Mouse (Mus musculus) layer of hippocampus, adult 11-12 months (tissue): ENCODE measurements around the gene Rpl11.
"Not testable (repeated sequence)": the region's sequence is repeated elsewhere in the genome, so short reads cannot be mapped to it uniquely, and the experiment has no call there.

Experiments used
- DNase-seq: peaks from one replicate; pipeline ENCODE4 v3.0.0; 2022; ENCODE audit warnings: low spot score

Rpl11 gene

DNA sequence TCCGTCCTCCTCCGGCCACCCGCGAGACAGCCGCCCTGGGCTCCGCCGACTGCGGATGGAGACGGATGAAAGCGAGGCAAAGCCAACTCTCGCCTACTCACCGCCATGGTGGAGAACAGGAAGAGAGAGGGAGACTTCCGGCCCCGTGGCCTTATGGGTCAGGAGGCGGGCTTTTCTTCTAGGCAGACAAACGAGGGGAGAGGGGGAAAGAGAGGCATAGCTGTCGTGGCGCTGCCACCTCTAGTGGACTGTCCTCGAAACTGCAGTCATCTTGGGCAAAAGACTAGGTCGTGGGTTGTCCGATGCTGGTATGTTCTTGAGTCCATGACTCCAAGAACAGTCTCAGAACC lies at the start of gene Rpl11:
TSS of gene Rpl11 (minus strand) at position 182 of the 350 bp plus-strand sequence.
- peak; percentile 93 for DNase-seq

DNA sequence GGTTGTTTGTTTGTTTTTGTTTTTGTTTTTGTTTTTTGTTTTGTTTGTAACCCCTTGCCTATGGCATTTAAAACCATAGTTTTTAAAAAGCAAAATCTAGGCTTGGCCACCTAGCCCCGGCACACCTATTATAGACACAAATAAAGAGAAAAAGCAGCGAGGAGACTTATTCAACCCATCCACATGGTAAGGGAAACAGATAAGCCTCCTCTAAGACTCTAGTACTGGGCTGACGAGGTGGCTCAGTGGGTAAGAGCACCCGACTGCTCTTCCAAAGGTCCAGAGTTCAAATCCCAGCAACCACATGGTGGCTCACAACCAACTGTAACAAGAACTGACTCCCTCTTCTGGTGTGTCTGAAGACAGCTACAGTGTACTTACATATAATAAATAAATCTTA lies 48.5 kb upstream of the Rpl11 start:
- DNase-seq: not testable (repeated sequence)

DNA sequence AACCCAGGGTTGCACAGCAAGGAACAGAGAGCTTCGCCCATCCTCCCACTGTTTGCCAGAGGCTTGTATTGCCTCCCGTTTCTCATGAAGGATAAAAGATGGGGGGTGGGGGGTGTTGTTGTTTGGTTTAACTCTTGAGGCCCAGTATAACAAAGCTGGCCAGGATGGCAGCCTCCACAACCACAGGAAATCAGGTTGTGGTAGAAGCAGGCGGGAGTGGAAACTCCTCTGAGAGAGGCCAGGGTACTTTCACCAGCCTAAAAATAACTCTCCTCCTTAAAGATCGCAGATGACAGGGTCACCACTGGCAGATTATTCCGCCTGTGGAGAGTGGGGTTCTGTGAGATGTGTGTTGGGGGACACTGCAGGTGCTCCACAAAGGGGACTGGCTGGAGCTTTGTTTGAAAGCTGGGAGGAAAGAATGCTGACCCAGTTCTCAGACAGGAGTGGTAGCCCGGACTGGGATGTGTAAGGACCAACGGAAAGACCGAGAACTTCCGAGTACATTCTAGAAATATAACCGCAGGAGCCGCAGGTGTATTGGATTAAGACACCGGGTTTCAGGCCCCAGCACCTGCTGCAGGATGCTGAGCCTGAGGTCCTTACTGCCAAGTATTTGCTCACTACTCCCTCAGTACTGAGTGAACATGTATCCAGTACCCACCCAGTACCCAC lies 47.3 kb upstream of the Rpl11 start:
- DNase-seq: no peak

DNA sequence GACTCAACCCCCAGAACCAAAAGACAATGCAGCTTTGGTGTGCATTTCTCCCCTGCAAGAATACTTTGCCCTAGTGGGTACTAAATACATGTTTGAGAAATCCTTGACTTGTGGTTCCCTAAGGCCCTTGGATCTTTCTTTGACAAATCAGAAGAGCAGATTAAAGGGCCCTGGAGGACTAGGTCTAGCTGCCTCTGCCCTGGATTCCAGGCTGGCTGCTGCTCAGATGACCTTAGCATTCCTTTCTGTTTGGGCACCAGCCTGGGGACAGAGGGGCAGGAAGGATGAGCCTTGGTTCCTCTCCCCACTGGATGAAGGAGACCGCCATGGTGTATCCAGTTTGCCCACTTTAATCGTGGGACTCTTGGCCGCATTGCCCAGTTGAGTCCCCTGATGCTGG lies 45.2 kb upstream of the Rpl11 start:
- DNase-seq: no peak

DNA sequence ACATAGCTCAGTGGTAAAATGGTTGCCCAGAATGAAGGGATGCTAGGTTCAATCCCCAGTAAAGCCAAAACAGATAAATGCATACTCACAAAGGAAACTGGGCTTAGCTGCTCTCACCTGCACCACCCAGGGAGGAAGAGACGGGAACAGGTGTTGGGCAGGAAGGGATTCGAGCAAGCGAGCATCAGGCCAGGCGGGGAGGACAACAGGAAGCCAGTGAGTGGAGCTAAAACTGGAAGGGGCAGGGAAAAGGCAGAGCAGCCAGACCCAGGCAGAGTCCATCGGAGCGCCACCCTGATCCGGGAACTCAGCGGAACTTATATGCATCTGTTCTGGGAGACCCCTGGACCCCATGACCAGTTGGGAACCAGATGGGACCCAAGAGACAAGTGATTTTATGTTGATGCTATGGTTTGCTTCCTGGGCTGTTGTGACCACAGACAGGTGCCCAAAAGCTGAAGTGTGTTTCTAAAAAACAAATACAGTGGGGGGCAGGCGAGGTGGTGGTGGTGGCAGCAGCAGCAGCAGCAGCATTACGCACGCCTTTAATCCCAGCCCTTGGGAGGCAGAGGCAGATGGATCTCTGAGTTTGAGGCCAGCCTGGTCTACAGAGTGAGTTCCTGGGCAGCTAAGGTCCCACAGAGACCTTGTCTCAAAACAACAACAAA lies 43.4 kb upstream of the Rpl11 start:
- no peak for DNase-seq

DNA sequence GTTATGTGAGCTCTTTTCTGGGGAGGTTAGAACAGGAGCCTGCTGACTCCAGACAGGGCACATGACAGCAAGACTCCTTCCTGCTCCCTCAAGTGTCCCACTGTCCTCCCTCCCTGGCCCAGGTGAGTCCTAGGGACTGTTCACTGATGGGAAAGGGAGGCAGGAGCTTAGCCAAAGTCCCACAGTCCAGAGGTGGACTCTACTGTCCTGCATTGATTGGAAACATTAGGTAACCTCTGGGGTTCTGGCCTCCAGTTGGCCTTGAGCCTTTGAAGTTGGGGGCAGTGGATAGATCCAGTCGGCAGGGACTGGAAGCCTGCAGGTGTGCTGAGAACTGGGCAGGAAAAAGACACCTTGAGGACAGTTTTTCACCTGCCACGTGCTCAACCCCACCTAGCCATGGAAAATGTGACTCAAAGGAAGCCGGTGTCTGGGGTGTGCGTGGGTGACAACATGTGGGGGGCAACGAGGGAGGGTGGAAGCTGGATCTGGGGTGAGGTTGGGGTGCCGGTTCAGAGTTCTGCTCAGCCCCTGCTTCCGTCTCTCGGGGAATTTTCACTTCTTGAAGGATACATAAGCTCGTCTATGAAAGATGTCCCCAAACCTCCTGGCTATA lies 42.4 kb upstream of the Rpl11 start:
- no peak for DNase-seq

DNA sequence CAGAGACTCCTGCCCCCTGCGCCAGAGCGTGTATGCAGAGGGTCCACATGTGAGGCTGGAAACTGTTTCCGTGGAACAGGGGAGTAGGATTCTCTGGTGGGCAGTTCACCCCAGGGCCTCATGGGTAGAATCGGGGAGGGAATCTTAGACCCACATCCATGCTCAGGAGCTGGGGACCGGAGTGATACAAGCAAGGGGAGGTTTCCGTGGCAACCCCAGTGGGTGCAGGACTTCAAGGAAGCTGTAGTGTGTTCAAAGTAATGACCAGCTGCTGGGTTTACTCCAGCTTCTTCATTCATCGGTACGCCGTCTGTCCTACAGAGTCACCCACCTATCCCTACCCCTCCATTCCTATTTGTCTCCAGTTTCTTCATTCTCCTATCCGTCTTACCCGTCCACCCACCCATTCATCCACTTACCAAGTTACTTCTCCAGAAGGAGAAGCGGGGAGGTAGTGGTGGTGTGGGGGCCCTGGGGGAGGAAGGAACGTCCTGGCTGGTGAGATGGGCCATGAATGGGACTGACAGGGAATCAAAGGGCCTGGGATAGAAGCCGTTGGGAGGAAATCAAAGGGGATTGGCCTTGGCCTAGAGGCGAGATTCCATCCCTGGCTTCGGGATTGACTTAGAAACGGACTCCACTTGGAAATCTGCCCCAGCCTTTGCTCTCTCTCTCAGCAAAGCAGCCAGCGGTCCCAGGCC lies 41.4 kb upstream of the Rpl11 start:
- DNase-seq: peak; percentile 25

DNA sequence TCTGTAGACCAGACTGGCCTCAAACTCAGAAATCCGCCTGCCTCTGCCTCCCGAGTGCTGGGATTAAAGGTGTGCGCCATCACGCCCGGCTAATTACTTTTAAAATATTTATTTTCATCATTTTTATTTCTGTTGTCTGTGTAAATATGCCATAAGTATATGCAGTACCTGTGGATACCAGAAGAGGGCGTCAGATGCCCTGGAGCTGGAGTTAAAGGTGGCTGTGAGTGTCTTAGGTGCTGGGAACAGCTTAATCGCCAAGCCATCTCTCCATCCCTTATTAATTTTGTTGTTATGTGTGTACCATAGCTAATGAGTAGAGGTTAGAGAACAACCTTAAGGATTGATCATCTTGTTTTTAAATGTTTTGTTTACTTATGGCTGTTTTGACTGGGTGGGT lies 39.3 kb upstream of the Rpl11 start:
- no peak for DNase-seq

DNA sequence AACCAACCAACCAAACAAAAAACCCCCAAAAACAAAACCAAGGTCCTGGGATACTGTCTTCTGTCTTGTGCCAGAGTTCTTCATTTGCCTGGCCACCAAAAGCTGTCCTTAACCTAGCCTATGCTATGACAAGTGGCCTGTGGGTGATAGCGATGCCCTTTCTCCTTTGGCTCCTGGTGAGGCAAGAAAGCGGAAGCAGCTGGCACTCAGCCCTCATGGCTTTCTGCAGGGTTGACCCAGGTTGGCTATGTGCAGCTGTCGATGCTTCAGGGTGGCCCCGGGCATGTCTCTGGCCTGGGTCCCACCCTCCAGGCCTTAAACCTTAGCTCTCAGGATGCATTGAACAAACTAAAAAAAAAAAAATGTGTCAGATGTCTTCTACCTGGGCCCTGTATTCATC lies 38.1 kb upstream of the Rpl11 start:
- no peak for DNase-seq

DNA sequence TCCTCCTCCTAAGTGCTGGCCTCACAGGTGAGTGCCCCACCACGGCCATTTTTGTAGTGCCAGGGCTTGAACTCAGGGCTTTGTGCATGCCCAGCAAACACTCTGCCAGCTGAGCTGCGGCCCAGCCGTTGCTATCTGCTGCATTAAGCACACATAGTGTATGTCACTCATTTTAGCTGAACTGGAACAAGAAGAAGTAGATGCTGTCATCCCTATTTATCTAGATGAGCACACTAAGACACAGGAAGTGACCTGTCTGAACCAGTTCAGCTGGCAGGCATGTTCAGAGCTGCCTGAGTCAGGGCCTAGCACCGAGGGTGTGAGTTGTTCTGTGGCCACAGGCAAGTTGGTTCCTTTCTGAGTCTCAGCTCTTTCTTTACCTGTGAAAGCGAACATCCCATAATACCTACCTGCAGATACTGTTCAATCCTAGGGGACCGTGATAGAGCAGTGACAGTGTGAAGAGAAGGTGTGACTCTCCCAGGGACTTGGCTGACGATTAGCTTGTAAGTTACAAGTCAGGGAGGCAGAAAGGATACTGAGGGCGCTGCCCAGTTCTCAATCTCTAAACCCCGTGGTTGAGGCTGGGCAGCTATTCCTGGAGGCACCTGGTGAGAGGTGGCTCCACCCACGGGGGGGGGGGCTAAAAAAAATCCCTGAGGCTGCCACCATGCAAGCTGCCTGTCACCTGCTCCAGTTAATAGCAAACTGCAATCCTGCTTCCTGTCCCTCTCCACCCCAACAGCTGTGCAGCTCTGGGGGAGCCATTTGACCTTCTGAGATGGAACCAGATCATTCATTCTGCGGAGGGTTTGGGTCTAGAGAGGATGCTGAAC lies 36.7 kb upstream of the Rpl11 start:
- DNase-seq: no peak

DNA sequence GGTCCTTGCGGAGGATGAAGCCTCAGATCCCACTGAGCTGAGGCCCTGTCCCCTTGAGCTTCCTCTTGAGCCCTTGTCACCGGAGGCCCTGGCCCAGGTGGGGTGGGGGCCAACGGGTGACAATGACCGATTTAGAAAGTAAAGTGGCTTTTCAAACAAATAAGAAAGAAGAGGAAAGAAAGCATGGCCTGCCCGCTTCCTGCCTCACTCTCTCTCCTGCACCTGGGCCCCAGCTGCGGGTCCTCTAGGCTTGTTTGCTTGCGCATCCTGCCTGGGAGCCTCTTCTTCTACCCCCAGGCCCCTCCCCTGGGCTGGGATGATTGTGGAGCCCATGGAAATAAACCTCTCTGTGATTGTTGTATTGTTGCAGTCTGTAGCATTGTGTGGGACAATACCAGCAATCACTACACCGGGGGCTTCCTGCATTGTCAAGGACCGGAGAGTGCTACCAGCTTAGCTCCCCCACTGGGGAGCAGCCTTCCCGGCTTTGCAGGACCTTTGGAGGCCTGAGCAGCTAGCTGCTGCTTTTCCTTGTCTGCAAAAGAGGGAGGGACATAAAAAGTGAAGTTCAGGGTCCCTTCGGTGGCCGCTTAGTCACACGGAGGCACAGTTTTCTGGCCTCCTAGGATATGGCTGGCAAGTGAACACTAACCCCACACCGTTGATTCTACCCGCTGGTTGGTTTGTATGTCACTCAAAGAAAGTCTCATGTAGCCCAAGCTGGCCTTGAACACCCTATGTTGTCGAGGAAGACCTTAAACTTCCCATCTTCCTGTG lies 35.9 kb upstream of the Rpl11 start:
- no peak for DNase-seq

DNA sequence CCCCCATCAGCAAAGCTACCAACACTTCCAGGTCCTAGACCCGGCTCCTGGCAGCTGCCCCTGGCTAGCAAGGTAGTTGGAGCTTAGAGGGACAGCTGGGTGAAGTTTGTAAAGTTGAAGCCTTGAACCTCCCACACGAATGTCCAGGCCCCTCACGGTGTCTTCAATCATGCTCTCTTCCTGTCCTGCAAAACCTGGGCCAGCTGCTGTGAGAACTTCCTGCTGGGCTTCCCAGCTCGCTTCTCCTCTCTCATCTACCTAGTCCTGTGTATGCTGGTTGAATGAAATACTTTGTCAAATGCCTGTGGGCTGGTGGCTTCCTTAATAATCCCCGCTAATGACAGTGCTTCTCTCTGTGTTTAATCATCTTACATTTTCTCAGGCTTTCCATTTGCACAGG lies 35.1 kb upstream of the Rpl11 start:
- DNase-seq: no peak

DNA sequence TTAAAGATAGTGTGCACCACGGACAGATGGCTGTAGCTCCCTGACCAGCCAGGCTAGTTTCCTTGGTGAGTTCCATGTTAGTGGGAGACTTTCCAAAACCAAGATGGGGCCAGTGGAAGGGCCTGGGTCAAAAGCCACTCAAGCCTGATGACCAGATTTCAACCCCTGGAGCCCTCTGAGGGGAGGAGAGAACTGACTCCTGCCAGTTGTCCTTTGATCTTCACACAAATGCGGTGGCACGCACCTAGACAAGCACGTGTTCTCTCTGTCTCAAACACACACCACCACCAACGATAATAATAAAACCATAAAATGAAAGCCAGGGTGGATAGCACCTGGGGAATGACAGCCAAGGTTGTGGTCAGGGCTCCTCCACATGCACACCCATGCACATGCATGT lies 34.0 kb upstream of the Rpl11 start:
- DNase-seq: no peak

DNA sequence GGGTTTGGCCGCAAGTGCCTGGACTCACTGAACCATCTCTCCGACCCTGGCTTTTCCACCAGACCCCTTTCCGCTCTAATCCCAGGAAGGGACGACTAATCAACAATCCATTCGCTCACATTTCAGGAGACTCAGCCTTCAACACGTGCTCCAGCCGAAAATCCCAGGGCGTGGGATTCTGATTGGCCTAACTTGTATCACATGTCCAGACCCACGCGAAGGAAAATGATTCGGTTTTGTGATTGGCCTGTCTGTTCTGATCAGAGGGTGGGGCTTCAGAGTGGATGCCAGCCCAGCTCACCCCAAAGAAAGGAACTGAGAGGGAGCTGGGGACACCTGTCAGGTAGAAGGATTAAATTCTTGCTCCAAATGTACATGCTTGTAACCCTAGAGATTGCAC lies 31.6 kb upstream of the Rpl11 start:
- no peak for DNase-seq

DNA sequence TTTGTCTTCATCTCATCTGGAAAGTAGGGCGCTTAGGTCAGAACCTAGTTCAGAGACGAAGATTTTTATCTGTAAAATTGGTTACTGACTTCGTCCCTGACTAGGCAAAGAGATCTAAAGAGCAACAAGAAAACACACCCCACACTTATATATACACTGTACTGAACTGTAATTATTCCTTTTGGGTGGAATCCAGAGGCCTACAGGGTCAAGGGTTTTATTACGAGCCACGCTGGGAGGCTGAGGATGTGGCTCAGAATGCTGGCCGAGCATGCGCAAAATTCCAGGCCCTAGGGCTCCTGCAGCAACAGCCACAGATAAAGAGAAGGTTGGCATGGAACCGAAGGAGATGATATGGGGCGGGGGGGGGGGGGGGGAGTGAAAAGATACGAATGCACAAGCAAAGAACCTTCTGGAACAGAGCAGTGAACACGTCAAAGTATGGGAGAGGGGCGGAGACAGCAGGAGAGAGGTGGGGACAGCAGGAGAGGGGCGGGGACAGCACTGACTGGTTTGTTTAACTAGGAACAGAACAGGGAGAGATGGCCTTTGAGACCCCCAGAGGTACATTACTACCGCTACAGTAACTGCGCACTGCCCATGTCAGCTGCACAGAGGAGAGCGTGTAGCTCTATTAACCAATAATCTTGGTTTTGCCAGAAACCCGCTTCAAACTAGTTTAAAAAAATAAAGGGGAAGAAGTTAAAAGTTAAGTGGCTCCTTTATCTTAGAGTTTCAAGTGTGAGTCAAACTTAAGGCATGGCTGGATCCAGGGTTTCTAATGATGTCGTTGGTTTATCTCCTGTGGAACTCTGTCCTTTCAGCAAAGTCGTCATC lies 30.3 kb upstream of the Rpl11 start:
- no peak for DNase-seq

DNA sequence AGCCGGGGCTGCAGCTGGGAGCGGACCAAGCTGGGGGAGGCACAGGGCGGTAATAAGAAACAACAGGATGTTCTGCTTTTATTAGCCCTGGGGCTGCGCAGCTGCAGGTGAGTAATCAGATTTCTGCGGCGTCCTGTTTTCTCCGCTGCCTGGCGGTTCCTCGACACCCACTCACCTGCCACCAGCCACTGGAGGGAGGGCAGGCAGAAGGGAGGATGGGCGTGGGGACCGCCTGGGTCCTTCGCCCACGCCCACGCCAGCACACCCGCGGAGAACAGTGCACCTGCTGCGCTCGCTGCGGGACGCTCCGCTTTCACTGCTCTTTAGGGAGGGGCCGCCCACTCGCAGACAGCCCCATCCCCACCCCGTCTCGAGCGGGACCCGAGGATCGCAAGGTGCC lies 28.5 kb upstream of the Rpl11 start:
- no peak for DNase-seq

DNA sequence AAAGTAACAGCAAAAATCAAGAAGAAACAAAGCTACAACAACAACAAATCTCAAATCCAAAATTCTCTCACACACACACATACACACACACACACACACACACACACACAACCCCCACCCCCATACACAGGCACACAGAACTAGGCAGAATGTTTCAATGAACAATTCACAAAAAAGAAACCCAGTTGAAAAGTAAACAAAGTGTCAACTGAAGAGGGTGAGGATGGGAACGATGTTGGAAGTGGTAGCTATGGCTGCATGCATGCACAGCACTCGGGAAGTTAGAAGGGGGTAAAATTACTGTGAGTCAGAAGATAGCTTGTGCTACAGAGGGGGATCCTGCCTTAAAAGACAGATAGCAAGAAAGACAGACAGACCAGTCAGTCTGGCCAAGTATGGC lies 25.4 kb upstream of the Rpl11 start:
- DNase-seq: no peak

DNA sequence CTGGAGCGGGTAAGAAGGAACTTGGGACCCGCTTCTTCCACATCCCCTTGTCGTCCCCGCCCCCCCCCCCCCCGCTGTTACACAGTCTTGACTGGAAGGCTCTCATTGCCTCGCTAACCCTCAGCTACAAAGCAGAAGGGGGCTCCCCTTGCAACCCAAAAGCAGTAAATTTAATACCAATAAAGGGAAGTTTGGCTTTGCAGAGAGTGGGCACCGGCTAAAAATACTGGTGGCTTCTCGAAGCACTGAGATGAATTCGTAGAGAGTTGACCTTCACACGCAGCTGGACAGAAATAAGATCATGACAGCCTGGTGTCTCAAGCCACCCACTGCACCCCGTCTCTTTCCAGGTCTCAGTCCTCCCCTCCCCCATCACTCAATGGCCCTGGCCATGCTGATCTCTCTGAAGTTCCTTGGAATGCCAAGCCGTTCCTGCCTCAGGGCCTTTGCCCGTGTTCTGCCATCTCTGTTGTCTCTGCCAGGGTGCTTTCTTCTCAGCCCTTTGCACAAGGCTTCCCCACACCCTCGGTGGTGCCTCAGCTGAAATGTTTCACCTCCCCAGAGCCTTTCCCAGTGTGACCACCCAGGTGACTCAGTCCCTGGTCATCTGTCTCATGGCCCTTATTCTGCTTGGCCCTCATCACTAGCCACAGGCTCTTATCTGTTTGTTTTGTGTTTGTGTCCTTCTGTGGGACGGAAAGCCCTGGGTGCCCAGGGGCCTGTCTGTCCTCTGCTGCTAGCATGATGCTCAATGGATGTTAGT lies 23.7 kb upstream of the Rpl11 start:
- DNase-seq: no peak

DNA sequence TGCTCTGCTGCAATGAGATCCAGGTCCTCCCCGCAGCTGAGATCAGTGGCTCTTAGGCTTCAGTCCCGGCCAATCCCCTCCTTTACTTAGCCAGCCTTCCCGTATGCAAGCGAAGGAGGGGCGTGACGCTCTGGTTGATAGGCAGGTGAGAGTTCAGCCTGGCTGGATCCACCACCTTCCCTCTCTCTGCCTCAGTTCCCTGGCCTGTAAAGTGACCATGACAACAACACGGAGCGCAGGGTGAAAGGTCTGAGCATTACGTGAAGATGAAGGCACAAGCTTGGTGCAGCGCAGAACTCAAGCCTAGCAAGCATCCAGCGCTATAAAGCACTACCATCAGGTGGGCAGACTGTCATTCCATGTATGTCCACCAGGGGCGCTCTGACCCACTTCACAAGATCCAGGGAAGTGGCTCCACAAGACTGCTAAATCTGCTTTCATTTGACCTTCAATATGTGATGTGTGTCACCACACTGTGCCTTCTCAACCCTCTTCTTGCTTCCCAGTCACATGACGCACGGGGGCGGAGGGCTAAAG lies 18.0 kb upstream of the Rpl11 start:
- peak; percentile 80 for DNase-seq
